Mouse (Mus musculus): Measurements from ENCODE around the gene Bcl2l13. TPM values are rescaled to one million over a fixed set of nuclear protein-coding genes. Genes with fewer than 3 reads are reported as not detected.
A peak's percentile ranks its signal among the peaks of the same experiment; 100 is the strongest.
"Not testable (repeated sequence)": the region's sequence is repeated elsewhere in the genome, so short reads cannot be mapped to it uniquely, and the experiment has no call there.

Bcl2l13 gene
- polyA plus RNA-seq, 1 experiment from 2014 or later, result 52.3 TPM

DNA sequence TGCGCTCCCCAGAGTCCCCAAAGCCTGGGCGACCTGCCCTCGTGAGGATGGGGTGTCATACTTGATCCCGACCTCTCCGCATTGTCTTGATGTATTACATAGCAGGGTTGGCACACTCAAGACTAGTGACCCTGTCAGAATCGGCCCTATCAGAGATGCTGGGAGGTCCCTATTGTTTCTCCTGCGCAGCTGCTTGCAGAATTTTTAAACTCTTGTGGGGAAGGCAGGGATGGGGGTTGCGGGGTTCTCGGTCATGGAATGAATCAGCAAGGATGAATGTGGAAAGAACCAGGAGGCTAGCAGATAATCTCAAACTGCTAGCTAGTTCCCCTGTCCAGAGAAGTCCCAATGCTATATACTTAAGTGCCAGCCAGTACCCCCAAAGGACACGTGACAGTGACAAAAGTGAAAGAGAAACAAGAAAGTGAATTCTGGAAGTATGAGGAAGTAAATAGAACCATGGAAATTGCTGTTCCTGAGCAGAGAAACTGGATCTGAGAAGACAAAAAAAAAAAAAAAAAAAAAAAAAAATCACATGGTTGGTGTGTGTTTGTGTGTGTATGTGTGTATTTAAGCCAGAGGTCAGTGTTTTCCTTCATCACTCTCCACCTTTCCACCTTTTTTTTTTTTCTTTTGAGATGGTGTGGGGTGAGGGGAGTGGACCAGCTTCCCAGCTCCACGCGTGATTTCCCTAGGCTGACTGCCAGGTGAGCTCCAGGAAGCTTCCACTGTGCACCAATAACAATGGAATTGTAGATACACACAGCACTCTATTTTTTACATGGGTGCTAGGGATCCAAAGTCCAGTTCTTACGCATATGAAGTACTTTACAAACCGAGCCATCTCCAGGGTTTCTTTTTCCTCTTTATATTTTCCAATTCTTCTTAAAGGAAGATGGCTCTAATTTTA lies 81.2 kb downstream of the Bcl2l13 start:
- not testable (repeated sequence) for DNase-seq (ENCODE audit: low spot score); H3K9me3 ChIP-seq (ENCODE audit: control insufficient read depth, low read length); H3K36me3 ChIP-seq (ENCODE audit: control insufficient read depth, insufficient read depth, low read length); H3K27me3 ChIP-seq (replicated peaks; ENCODE audit: control insufficient read depth, insufficient read depth, low read length)
- Histone ChIP-seq H3K27ac (ENCODE audit: low read depth, low read length) (peak overlapping the region; percentile 21; the same call in 1 of the 2 replicates), H3K4me1 (replicated peaks; ENCODE audit: control insufficient read depth, insufficient read depth, low read length) (peaks cover 36% of the 10 kb centered on the region), H3K9ac (ENCODE audit: low read depth, low read length) (peak overlapping the region; percentile 74), H3K4me2 (peak overlapping the region; percentile 98), H3K4me3 (ENCODE audit: low read depth, low read length) (peak overlapping the region; percentile 84)
- peak; percentile 2 for ATAC-seq (replicated peaks; ENCODE audit: low FRiP score)
- 25% methylated on average over 10 of the region's 14 CpGs for WGBS

GRCm38 (mm10) chr6:120917975-120918374 lies 82.0 kb downstream of the Bcl2l13 start:
- no peak overlapping the region for H3K27ac ChIP-seq (ENCODE audit: low read depth, low read length)
- no peak overlapping the region for H3K4me2 ChIP-seq
- ATAC-seq (replicated peaks; ENCODE audit: low FRiP score) (no peak), DNase-seq (ENCODE audit: low spot score) (no peak)
- H3K4me1 ChIP-seq (replicated peaks; ENCODE audit: control insufficient read depth, insufficient read depth, low read length), result peaks cover 31% of the 10 kb centered on the region
- no peaks in the 10 kb centered on the region for H3K9me3 ChIP-seq (ENCODE audit: control insufficient read depth, low read length)
- H3K36me3 ChIP-seq (ENCODE audit: control insufficient read depth, insufficient read depth, low read length), result no peaks in the 10 kb centered on the region
- WGBS, result 59% methylated on average over 3 of the region's 3 CpGs
- no peak overlapping the region for H3K9ac ChIP-seq (ENCODE audit: low read depth, low read length)
- H3K4me3 ChIP-seq (ENCODE audit: low read depth, low read length), result no peak overlapping the region
- no peaks in the 10 kb centered on the region for H3K27me3 ChIP-seq (replicated peaks; ENCODE audit: control insufficient read depth, insufficient read depth, low read length)

DNA sequence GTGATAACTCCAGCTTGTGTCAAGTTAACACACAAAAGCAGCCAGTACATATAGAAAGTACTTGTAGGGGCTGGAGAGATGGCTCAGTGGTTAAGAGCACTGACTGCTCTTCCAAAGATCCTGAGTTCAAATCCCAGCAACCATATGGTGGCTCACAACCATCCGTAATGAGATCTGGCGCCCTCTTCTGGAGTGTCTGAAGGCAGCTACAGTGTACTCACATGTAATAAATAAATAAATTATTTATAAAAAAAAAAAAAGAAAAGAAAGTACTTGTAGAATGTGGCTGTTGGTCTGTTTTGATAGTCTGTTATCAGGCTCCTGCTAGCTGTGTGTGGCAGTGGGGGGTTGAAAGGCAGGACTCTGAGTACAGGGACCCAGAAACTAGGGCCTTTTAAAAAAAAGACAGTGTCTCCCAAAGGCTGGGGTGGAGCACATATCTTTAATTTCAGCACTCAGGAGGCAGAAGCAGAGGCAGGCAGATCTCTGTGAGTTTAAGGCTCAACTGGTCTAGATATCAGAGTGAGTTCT lies 88.8 kb downstream of the Bcl2l13 start:
- not testable (repeated sequence) for H3K36me3 ChIP-seq (ENCODE audit: control insufficient read depth, insufficient read depth, low read length); H3K9me3 ChIP-seq (ENCODE audit: control insufficient read depth, low read length); DNase-seq (ENCODE audit: low spot score); H3K9ac ChIP-seq (ENCODE audit: low read depth, low read length); H3K27me3 ChIP-seq (replicated peaks; ENCODE audit: control insufficient read depth, insufficient read depth, low read length); H3K4me1 ChIP-seq (replicated peaks; ENCODE audit: control insufficient read depth, insufficient read depth, low read length); H3K27ac ChIP-seq (ENCODE audit: low read depth, low read length); H3K4me2 ChIP-seq; H3K4me3 ChIP-seq (ENCODE audit: low read depth, low read length)
- ATAC-seq (replicated peaks; ENCODE audit: low FRiP score), result peak; percentile 72
- WGBS, result 74% methylated on average over 2 of the region's 2 CpGs

GRCm38 (mm10) chr6:120926880-120927279 lies 90.9 kb downstream of the Bcl2l13 start:
- Histone ChIP-seq H3K27ac (ENCODE audit: low read depth, low read length) (no peak overlapping the region), H3K9me3 (ENCODE audit: control insufficient read depth, low read length) (no peaks in the 10 kb centered on the region), H3K4me3 (ENCODE audit: low read depth, low read length) (no peak overlapping the region), H3K36me3 (ENCODE audit: control insufficient read depth, insufficient read depth, low read length) (no peaks in the 10 kb centered on the region; the same call in 1 of the 2 replicates), H3K9ac (ENCODE audit: low read depth, low read length) (no peak overlapping the region), H3K4me1 (replicated peaks; ENCODE audit: control insufficient read depth, insufficient read depth, low read length) (peaks cover 7% of the 10 kb centered on the region), H3K27me3 (replicated peaks; ENCODE audit: control insufficient read depth, insufficient read depth, low read length) (no peaks in the 10 kb centered on the region), H3K4me2 (no peak overlapping the region)
- 61% methylated on average over 2 of the region's 2 CpGs for WGBS
- ATAC-seq (replicated peaks; ENCODE audit: low FRiP score) (no peak), DNase-seq (ENCODE audit: low spot score) (no peak)

- no peak overlapping the region for H3K4me3 ChIP-seq (ENCODE audit: low read depth, low read length)
- WGBS, result 88% methylated on average over 3 of the region's 3 CpGs
- no peak for ATAC-seq (replicated peaks; ENCODE audit: low FRiP score)
- no peaks in the 10 kb centered on the region for H3K27me3 ChIP-seq (replicated peaks; ENCODE audit: control insufficient read depth, insufficient read depth, low read length)
- H3K4me1 ChIP-seq (replicated peaks; ENCODE audit: control insufficient read depth, insufficient read depth, low read length), result peaks cover 9% of the 10 kb centered on the region
- DNase-seq (ENCODE audit: low spot score), result no peak
- no peaks in the 10 kb centered on the region for H3K9me3 ChIP-seq (ENCODE audit: control insufficient read depth, low read length)
- H3K4me2 ChIP-seq, result no peak overlapping the region
- H3K9ac ChIP-seq (ENCODE audit: low read depth, low read length), result no peak overlapping the region
- no peak overlapping the region for H3K27ac ChIP-seq (ENCODE audit: low read depth, low read length)
- peaks cover 3% of the 10 kb centered on the region for H3K36me3 ChIP-seq (ENCODE audit: control insufficient read depth, insufficient read depth, low read length)
These were observed 91.8 kb downstream of the Bcl2l13 start for GRCm38 (mm10) chr6:120927765-120928164.

DNA sequence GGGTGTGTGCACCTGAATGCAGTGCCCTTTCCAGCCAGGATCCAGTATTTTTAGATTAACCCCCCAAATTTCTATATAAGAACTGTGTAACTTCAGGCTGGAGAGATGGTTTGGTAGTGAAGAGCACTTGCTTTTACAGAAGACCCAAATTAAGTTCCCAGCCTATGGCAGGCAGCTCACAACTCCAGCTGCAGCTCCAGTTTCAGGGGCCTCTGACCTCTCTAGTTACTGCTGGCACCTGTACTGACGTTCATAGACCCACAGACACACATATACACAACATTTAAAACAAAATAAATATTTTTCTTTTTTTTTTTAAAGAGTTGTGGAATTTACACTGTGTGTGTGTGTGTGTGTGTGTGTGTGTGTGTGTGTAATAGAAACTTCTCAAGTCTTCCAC lies 93.4 kb downstream of the Bcl2l13 start:
- H3K4me2 ChIP-seq, result no peak overlapping the region
- no peaks in the 10 kb centered on the region for H3K9me3 ChIP-seq (ENCODE audit: control insufficient read depth, low read length)
- no peak overlapping the region for H3K9ac ChIP-seq (ENCODE audit: low read depth, low read length)
- peaks cover 10% of the 10 kb centered on the region for H3K36me3 ChIP-seq (ENCODE audit: control insufficient read depth, insufficient read depth, low read length)
- H3K27me3 ChIP-seq (replicated peaks; ENCODE audit: control insufficient read depth, insufficient read depth, low read length), result no peaks in the 10 kb centered on the region
- peaks cover 12% of the 10 kb centered on the region for H3K4me1 ChIP-seq (replicated peaks; ENCODE audit: control insufficient read depth, insufficient read depth, low read length)
- 76% methylated on average over 1 of the region's 1 CpGs for WGBS
- H3K27ac ChIP-seq (ENCODE audit: low read depth, low read length), result no peak overlapping the region
- DNase-seq (ENCODE audit: low spot score) (no peak), ATAC-seq (replicated peaks; ENCODE audit: low FRiP score) (no peak)
- no peak overlapping the region for H3K4me3 ChIP-seq (ENCODE audit: low read depth, low read length)

- Histone ChIP-seq H3K27me3 (replicated peaks; ENCODE audit: control insufficient read depth, insufficient read depth, low read length) (no peaks in the 10 kb centered on the region), H3K4me2 (no peak overlapping the region), H3K36me3 (ENCODE audit: control insufficient read depth, insufficient read depth, low read length) (peaks cover 16% of the 10 kb centered on the region), H3K9me3 (ENCODE audit: control insufficient read depth, low read length) (no peaks in the 10 kb centered on the region), H3K9ac (ENCODE audit: low read depth, low read length) (0 out of 2 replicates have a peak overlapping the region, but pooled peaks have one; percentile 18), H3K27ac (ENCODE audit: low read depth, low read length) (no peak overlapping the region), H3K4me3 (ENCODE audit: low read depth, low read length) (no peak overlapping the region), H3K4me1 (replicated peaks; ENCODE audit: control insufficient read depth, insufficient read depth, low read length) (peaks cover 12% of the 10 kb centered on the region)
- ATAC-seq (replicated peaks; ENCODE audit: low FRiP score) (peak; percentile 56), DNase-seq (ENCODE audit: low spot score) (no peak)
- WGBS, result 72% methylated on average over 6 of the region's 6 CpGs
These were observed 94.7 kb downstream of the Bcl2l13 start for GRCm38 (mm10) chr6:120930450-120931306.

DNA sequence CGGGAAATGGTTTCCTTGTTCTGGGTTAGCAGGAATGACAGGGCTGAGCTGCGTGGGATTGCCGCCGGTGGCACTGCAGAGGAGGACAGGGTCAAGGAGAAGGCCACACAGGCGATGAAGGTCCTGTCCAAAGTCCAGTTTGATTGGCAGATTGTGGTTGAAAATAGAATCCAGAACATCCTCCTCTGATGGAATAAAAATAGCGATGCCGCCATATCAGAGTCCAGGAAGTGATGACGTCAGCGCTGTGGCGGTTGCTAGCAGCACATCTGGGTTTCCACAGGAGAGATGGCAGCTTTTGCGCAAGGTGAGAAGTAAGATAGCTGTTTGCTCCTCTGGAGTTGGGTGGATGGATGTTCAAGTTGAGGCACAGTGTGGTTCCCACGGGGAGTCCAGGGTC lies 96.6 kb downstream of the Bcl2l13 start:
- Histone ChIP-seq H3K9ac (ENCODE audit: low read depth, low read length) (no peak overlapping the region), H3K4me1 (replicated peaks; ENCODE audit: control insufficient read depth, insufficient read depth, low read length) (peaks cover 12% of the 10 kb centered on the region), H3K4me3 (ENCODE audit: low read depth, low read length) (no peak overlapping the region), H3K4me2 (no peak overlapping the region), H3K9me3 (ENCODE audit: control insufficient read depth, low read length) (no peaks in the 10 kb centered on the region), H3K27me3 (replicated peaks; ENCODE audit: control insufficient read depth, insufficient read depth, low read length) (no peaks in the 10 kb centered on the region), H3K36me3 (ENCODE audit: control insufficient read depth, insufficient read depth, low read length) (peaks cover 16% of the 10 kb centered on the region), H3K27ac (ENCODE audit: low read depth, low read length) (no peak overlapping the region)
- DNase-seq (ENCODE audit: low spot score) (no peak), ATAC-seq (replicated peaks; ENCODE audit: low FRiP score) (peak; percentile 18; the same call in 1 of the 2 replicates)
- WGBS, result 59% methylated on average over 12 of the region's 12 CpGs

Measured in liver, embryonic 11.5 days (tissue).